Mouse (Mus musculus): Measurements from ENCODE around the gene Shroom1.

- TF ChIP-seq POLR2A (IDR thresholded peaks at IDR 0.05; ENCODE audit: borderline replicate concordance, low read depth, low read length) = no peak
- TF ChIP-seq CTCF (IDR thresholded peaks at IDR 0.05; ENCODE audit: low read depth, low read length) = no peak
These were observed 4.7 kb downstream of the Shroom1 start for GRCm38 (mm10) chr11:53461727-53462126.
